Mouse (Mus musculus) neutrophil, adult 65 days (primary cell): ENCODE data around the gene Cdkn2c. TPM values are rescaled to one million over a fixed set of nuclear protein-coding genes. Genes with fewer than 3 reads are reported as not detected.

Experiments
- total RNA-seq: library from RNA; stranded (reverse); gene quantifications from 2 replicates; pipeline ENCODE4 v1.2.4, GENCODE M21; 2023

Cdkn2c gene
- total RNA-seq = 31.7 and 40.5 TPM in 2 replicates

DNA sequence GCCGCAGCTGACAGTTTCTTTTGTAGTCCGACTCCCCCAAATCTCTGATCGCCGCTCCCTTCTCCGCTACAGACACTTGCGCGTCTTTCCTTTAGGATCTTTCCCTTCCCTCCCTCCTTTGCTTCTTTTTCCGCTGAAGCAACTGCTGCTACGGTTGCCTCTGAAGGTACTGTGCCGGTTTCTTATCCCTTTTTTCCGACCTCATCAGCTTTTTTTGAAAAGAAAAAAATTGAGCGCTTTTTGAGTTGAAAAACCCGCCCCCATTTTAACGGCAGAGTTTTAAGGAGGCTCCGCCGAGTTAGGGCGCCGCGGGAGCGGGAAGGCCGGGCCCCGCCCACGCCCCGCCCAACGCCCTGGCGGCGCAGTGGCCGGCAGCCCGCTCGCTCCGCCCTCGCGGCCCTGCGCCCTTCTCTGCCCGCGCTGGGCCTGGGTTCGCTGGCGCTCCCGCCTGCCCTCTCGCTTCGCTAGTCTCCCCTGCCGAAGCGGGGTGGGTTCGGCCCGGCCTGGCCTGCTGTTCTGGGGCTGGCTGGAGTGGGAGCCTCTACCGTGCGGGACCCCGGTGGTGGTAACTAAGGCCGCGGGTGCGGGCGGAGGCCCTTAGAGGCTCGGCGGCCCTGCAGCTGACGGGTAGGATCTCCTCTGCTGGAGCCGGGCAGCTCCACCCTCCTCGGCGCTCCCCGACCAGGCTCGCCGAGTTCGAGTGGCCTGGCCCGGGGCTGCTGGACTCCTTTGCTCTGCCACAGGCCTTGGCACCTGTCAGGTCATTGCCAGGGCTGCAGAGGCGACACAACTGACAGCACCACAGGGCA is at the start of gene Cdkn2c:
Gene Cdkn2c (minus strand): TSS at position 729 of the 809 bp plus-strand sequence.

DNA sequence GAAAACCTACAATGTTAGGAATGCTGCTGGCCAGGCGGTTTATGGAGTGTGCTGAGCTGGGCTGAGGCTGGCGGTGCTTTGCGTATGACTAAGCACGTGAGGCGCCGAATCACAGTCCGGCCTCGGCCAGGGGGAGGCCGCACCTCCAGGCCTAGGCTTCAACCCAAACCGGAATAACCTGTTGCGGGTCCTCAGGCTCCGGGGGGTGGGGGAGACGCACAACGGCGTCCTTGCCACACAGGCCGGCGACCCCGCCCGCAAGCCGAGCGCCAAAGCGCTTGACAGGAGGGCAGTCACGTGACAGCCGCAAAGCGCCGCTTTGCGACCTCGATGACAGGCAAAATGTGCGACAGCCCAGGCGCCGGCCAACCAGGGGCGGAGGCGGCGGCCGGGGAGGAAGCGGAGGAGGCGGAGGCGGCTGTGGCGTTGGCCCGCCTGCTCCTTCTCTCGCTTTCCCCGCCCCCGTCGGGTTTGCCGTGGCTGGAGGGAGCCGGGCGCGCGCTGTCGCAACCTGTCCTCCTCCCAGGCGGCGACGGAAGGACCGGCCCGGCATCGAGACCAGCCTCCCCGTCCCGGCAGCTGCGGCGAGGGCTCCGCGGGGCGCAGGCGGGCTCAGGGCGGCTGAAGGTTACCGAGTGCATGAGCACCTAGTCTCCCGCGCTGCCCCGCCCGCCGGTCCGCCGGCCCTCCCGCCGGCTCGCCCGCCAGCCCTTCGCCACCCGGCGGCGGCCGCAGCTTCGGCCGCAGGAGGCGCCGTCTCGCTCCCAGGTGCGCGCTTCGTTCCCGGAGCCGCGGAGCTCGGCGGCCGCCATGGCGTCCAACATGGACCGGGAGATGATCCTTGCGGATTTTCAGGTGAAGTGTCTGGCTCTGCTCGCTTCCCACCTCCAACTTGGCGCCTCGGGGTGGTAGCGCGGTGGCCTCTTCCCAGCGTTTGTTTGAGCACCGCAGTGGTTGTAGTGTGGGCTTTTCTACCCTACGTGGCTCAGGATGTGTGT is 9.5 kb upstream of the Cdkn2c start, which contains the start of gene Faf1:
Gene Faf1 (plus strand): TSS at position 371 of the 998 bp plus-strand sequence.

Other genes with a start within 250 kb of the Cdkn2c start
- gene Rnf11, start 182.5 kb downstream of the Cdkn2c start, total RNA-seq = 80.8 and 97.3 TPM in 2 replicates
- gene 4930522H14Rik, start 135.9 kb downstream of the Cdkn2c start, total RNA-seq = not detected in 2 replicates
- 19.5 and 24.5 TPM in 2 replicates for gene Faf1, start 9.4 kb upstream of the Cdkn2c start, total RNA-seq